Comparison of ENCODE assay signal across 21 mouse cellular contexts in the genomic region with DNA sequence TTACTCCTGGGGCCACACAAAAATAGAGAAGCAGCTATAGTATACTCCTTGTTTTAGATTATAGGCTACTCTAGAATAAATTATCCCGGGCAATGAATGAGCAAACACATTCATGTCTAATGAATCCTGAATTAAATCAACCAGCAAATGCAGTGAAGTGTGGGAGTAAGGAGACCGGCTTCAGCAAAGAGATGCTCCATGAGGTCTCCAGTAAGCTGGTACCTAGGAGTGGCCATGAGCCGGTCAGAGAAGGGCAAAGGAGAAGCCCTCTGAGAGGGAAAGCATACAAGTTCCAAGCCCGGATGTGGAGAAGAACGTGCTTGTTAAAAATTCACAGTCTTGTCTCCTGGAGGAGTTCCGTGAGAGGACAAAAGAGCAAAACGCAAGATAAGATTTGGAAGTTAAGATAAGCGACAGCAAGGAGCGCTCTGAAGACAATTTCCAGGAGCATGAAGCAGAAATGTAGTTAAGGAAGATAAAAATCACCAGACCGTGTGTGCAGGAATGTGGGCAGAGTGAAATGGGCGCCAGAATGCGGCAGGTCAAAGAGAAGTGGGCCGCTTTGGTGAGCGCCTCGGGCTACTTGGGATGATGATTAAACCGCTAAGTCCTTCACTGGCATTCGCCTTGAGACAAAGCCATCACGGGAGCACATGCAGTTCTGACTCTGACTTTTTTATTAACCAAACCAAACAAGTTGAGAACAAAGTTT.
DNase-seq lines count a peak whose midpoint lies in the region; ATAC-seq and TF ChIP-seq lines count a peak whose summit lies in the region.
"Had no signal": no experiment of that assay in that cellular context is flagged by ENCODE, and none has a peak within 500 bp of the region (broad histone marks: within the 10 kb centered on the region; RNA-seq: fewer than 3 reads in every experiment).

No protein-coding gene starts in this region.

- POLR2A ChIA-PET in Patski (lab: Charles Lee) = no interaction called here

- H3K4me1 ChIP-seq in lung, embryonic 14.5 days (ENCODE audit: insufficient read depth) = no peaks in the 10 kb centered on the region
- H3K4me1 ChIP-seq: embryonic facial prominence, embryonic 15.5 days; hindbrain, embryonic 15.5 days; midbrain, embryonic 15.5 days had no signal

- no peaks in the 10 kb centered on the region for H3K27me3 ChIP-seq in lung, embryonic 14.5 days (ENCODE audit: insufficient read depth, low read length)
- no peaks in the 10 kb centered on the region for H3K27me3 ChIP-seq in Patski
- H3K27me3 ChIP-seq: embryonic facial prominence, embryonic 15.5 days; hindbrain, embryonic 15.5 days; megakaryocyte, embryonic 14.5 days; midbrain, embryonic 15.5 days had no signal

- no peak for TF ChIP-seq CTCF in lung, embryonic 14.5 days (IDR thresholded peaks at IDR 0.05; ENCODE audit: low read depth)
- no peak for TF ChIP-seq CTCF in Patski (IDR thresholded peaks at IDR 0.05)

- H3K27ac ChIP-seq in lung, embryonic 14.5 days (ENCODE audit: low read depth) = peak overlapping the region; percentile 9; the same call in 1 of the 2 replicates
- H3K27ac ChIP-seq: embryonic facial prominence, embryonic 15.5 days; hindbrain, embryonic 15.5 days; midbrain, embryonic 15.5 days had no signal

- peak; percentile 37 for DNase-seq in lung, embryonic 14.5 days
- no peak for DNase-seq in lung, postnatal 14 days
- peak; percentile 92 for DNase-seq in Patski (ENCODE audit: low read depth, low spot score)
- DNase-seq in kidney, adult 9 months = peak; percentile 97
- DNase-seq in kidney, postnatal 36 days = peak; percentile 89 to 95
- no peak for DNase-seq in right cerebral cortex, adult 18-20 months
- no peak for DNase-seq in urinary bladder, adult 2 months (ENCODE audit: low spot score)
- DNase-seq: adrenal gland, postnatal 36 days; cerebellum, postnatal 10 days; embryo, embryonic 11 days; layer of hippocampus, postnatal 36 days; liver; liver, postnatal 0 days; retina, postnatal 1 day; thymus, adult 2 months had no signal

- no peak overlapping the region for H3K4me3 ChIP-seq in lung, embryonic 14.5 days (ENCODE audit: low read depth, low read length)
- H3K4me3 ChIP-seq: embryonic facial prominence, embryonic 15.5 days; hindbrain, embryonic 15.5 days; megakaryocyte, embryonic 14.5 days; midbrain, embryonic 15.5 days had no signal

- CTCF ChIA-PET in Patski (lab: Charles Lee) = interaction anchor here (1.1 kb wide), 1 partner anchor 108 kb away, joined by 5 read pairs; no protein-coding TSS in a partner anchor

- H3K9ac ChIP-seq in lung, embryonic 14.5 days = no peak overlapping the region
- H3K9ac ChIP-seq: embryonic facial prominence, embryonic 15.5 days; hindbrain, embryonic 15.5 days; liver, postnatal 0 days; midbrain, embryonic 15.5 days had no signal

- no peak for ATAC-seq in lung, embryonic 14.5 days (ENCODE audit: insufficient read depth)
- ATAC-seq in Patski = peak; percentile 90
- ATAC-seq: activated CD4-positive, CD25-positive, alpha-beta regulatory T cell, adult 4 months; liver, postnatal 0 days; midbrain, embryonic 15.5 days had no signal

- 57% methylated on average over 18 of the region's 18 CpGs for WGBS in lung, embryonic 14.5 days

- no peaks in the 10 kb centered on the region for H3K36me3 ChIP-seq in lung, embryonic 14.5 days (ENCODE audit: insufficient read depth)
- H3K36me3 ChIP-seq: embryonic facial prominence, embryonic 15.5 days; hindbrain, embryonic 15.5 days; midbrain, embryonic 15.5 days had no signal

- in situ Hi-C loops in Patski (cut with MboI; ENCODE audit: low pct_unique_long_range_greater_than_20kb) = loop anchor here (10.0 kb wide), 1 partner anchor 111 kb away; no protein-coding TSS in a partner anchor

- no peaks in the 10 kb centered on the region for H3K9me3 ChIP-seq in lung, embryonic 14.5 days (ENCODE audit: low read depth, low read length)
- H3K9me3 ChIP-seq: embryonic facial prominence, embryonic 15.5 days; hindbrain, embryonic 15.5 days; megakaryocyte, embryonic 14.5 days; midbrain, embryonic 15.5 days had no signal

- no peak overlapping the region for H3K4me2 ChIP-seq in lung, embryonic 14.5 days
- H3K4me2 ChIP-seq: embryonic facial prominence, embryonic 15.5 days; heart, embryonic 11.5 days; hindbrain, embryonic 15.5 days; midbrain, embryonic 15.5 days had no signal

Comparison
In these comparisons a context has a peak if more than half of its experiments do, and no peak if none do; other contexts are left out.
1. DNase-seq: peak in lung, embryonic 14.5 days (single experiment), Patski (single experiment), kidney, adult 9 months (single experiment) and kidney, postnatal 36 days (2 of 2); none in lung, postnatal 14 days (single experiment), right cerebral cortex, adult 18-20 months (single experiment) and urinary bladder, adult 2 months (single experiment).